9 mouse cellular contexts compared by ENCODE assay signal in genomic region chr13:15602677-15603221, GRCm38 (mm10).
DNase-seq lines count a peak whose midpoint lies in the region; ATAC-seq and TF ChIP-seq lines count a peak whose summit lies in the region.
"Had no signal": no experiment of that assay in that cellular context is flagged by ENCODE, and none has a peak within 500 bp of the region (broad histone marks: within the 10 kb centered on the region; RNA-seq: fewer than 3 reads in every experiment).

No protein-coding gene starts in this region.

- peaks cover 25% of the 10 kb centered on the region for H3K4me1 ChIP-seq in kidney, embryonic 15.5 days
- peaks cover 2% of the 10 kb centered on the region; the same call in 1 of the 2 replicates for H3K4me1 ChIP-seq in kidney, adult 2 months (ENCODE audit: control insufficient read depth, insufficient read depth, low read length)
- H3K4me1 ChIP-seq in forebrain, embryonic 11.5 days (replicated peaks; ENCODE audit: control insufficient read depth, insufficient read depth, low read length): peaks cover 17% of the 10 kb centered on the region
- H3K4me1 ChIP-seq in limb, embryonic 15.5 days: peaks cover 14% of the 10 kb centered on the region
- peaks cover 14% of the 10 kb centered on the region for H3K4me1 ChIP-seq in midbrain, embryonic 16.5 days (ENCODE audit: control insufficient read depth, insufficient read depth, low read length)

- no peak for TF ChIP-seq POLR2A in kidney, adult 2 months (IDR thresholded peaks at IDR 0.05; ENCODE audit: low read depth, low read length)

- no peaks in the 10 kb centered on the region for H3K9me3 ChIP-seq in kidney, embryonic 15.5 days (replicated peaks)
- H3K9me3 ChIP-seq in forebrain, embryonic 11.5 days (ENCODE audit: control insufficient read depth, low read length): no peaks in the 10 kb centered on the region
- no peaks in the 10 kb centered on the region for H3K9me3 ChIP-seq in limb, embryonic 15.5 days
- no peaks in the 10 kb centered on the region for H3K9me3 ChIP-seq in midbrain, embryonic 16.5 days (replicated peaks; ENCODE audit: control insufficient read depth, low read length, poor library complexity, severe bottlenecking)

- no peaks in the 10 kb centered on the region for H3K27me3 ChIP-seq in kidney, embryonic 15.5 days
- H3K27me3 ChIP-seq in kidney, adult 2 months (replicated peaks; ENCODE audit: control insufficient read depth, insufficient read depth, low read length): no peaks in the 10 kb centered on the region
- H3K27me3 ChIP-seq in forebrain, embryonic 11.5 days (ENCODE audit: control insufficient read depth, insufficient read depth, low read length): no peaks in the 10 kb centered on the region
- no peaks in the 10 kb centered on the region for H3K27me3 ChIP-seq in limb, embryonic 15.5 days
- no peaks in the 10 kb centered on the region for H3K27me3 ChIP-seq in midbrain, embryonic 16.5 days (ENCODE audit: control insufficient read depth, insufficient read depth, low read depth, low read length)

- intact Hi-C loops in gastrocnemius, postnatal 36 days (cut with DNase I): no loop called here

- DNase-seq in kidney, adult 2 months: no peak
- DNase-seq in forebrain, embryonic 11.5 days (ENCODE audit: low spot score): peak; percentile 60
- no peak for DNase-seq in gastrocnemius, postnatal 36 days
- no peak for DNase-seq in cerebellum, postnatal 14 days
- no peak for DNase-seq in frontal cortex, postnatal 36 days (ENCODE audit: low spot score in 2 of 2)
- DNase-seq: B cell, adult 2 months had no signal

- WGBS in kidney, embryonic 15.5 days: 14% methylated on average over 4 of the region's 4 CpGs
- 30% methylated on average over 4 of the region's 4 CpGs for WGBS in kidney, adult 2 months
- 1% methylated on average over 4 of the region's 4 CpGs for WGBS in forebrain, embryonic 11.5 days
- WGBS in limb, embryonic 15.5 days: 17% methylated on average over 4 of the region's 4 CpGs
- 3% methylated on average over 4 of the region's 4 CpGs for whole genome bisulfite sequencing in midbrain, embryonic 16.5 days

- H3K36me3 ChIP-seq in kidney, embryonic 15.5 days: no peaks in the 10 kb centered on the region
- no peaks in the 10 kb centered on the region for H3K36me3 ChIP-seq in kidney, adult 2 months (ENCODE audit: control insufficient read depth, insufficient read depth, low read length)
- no peaks in the 10 kb centered on the region for H3K36me3 ChIP-seq in forebrain, embryonic 11.5 days (ENCODE audit: control insufficient read depth, insufficient read depth, low read length)
- no peaks in the 10 kb centered on the region for H3K36me3 ChIP-seq in limb, embryonic 15.5 days
- no peaks in the 10 kb centered on the region for H3K36me3 ChIP-seq in midbrain, embryonic 16.5 days (ENCODE audit: control insufficient read depth, insufficient read depth, low read length)

- H3K9ac ChIP-seq in kidney, embryonic 15.5 days: no peak overlapping the region
- H3K9ac ChIP-seq in forebrain, embryonic 11.5 days (ENCODE audit: low read length): no peak overlapping the region
- H3K9ac ChIP-seq in limb, embryonic 15.5 days: no peak overlapping the region
- no peak overlapping the region for H3K9ac ChIP-seq in midbrain, embryonic 16.5 days (ENCODE audit: low read depth, low read length)

- H3K27ac ChIP-seq in kidney, embryonic 15.5 days: peak overlapping the region; percentile 67
- no peak overlapping the region for H3K27ac ChIP-seq in kidney, adult 2 months (ENCODE audit: insufficient read depth, low read depth, low read length)
- peak overlapping the region; percentile 0; the same call in 1 of the 2 replicates for H3K27ac ChIP-seq in forebrain, embryonic 11.5 days (ENCODE audit: low read depth, low read length)
- H3K27ac ChIP-seq in limb, embryonic 15.5 days: peak overlapping the region; percentile 54
- H3K27ac ChIP-seq in midbrain, embryonic 16.5 days (ENCODE audit: low read length): peak overlapping the region; percentile 38; the same call in 1 of the 2 replicates

- no peak overlapping the region for H3K4me3 ChIP-seq in kidney, embryonic 15.5 days (replicated peaks)
- H3K4me3 ChIP-seq in kidney, adult 2 months (ENCODE audit: insufficient read depth, low read depth, low read length): no peak overlapping the region
- H3K4me3 ChIP-seq in forebrain, embryonic 11.5 days (ENCODE audit: low read depth, low read length): no peak overlapping the region
- H3K4me3 ChIP-seq in limb, embryonic 15.5 days: no peak overlapping the region
- H3K4me3 ChIP-seq in midbrain, embryonic 16.5 days (ENCODE audit: low read depth, low read length): no peak overlapping the region

- no peak for TF ChIP-seq CTCF in kidney, adult 2 months (conservative IDR thresholded peaks at IDR 0.05; ENCODE audit: insufficient read depth, insufficient read length, low read depth, low read length)

- no peak overlapping the region for H3K4me2 ChIP-seq in kidney, embryonic 15.5 days
- no peak overlapping the region for H3K4me2 ChIP-seq in forebrain, embryonic 11.5 days (ENCODE audit: low read depth, low read length, severe bottlenecking)
- H3K4me2 ChIP-seq in limb, embryonic 15.5 days: no peak overlapping the region
- no peak overlapping the region for H3K4me2 ChIP-seq in midbrain, embryonic 16.5 days (ENCODE audit: low read length)

- peak; percentile 83 for ATAC-seq in kidney, embryonic 15.5 days (replicated peaks; ENCODE audit: low FRiP score)
- ATAC-seq in forebrain, embryonic 11.5 days (replicated peaks; ENCODE audit: low FRiP score): peak; percentile 70
- ATAC-seq in limb, embryonic 15.5 days (ENCODE audit: insufficient number of reproducible peaks, low FRiP score, low TSS enrichment, low read depth): no peak
- ATAC-seq in midbrain, embryonic 16.5 days: peak; percentile 65
